Mouse (Mus musculus) stomach, postnatal 0 days (tissue): ENCODE measurements at regions not wholly inside any gene's neighbourhood (a gene's known extent, or its start where the extent isn't known, plus 50 kb on each side); places are given as distances from the start of the nearest gene placed in this dataset.

Experiments used
- ATAC-seq: fragments of 200-750 bp; cut with Nextera tagmentation; 2 replicates; pipeline ENCODE4 v1.8.0; 2017; ENCODE audit not compliant: low FRiP score, low TSS enrichment
- DNase-seq: peaks from one replicate; pipeline ENCODE4 v3.0.0-alpha.2; 2016; ENCODE audit warnings: low spot score
- H3K27ac ChIP-seq: fragments of 300-500 bp; sonication (generic); replicated peaks from 2 replicates; pipeline ENCODE4 v1.5.1; 2014; ENCODE audit warnings: mild to moderate bottlenecking, control low read depth
- H3K27me3 ChIP-seq: fragments of 300-500 bp; sonication (generic); 2 replicates; pipeline ENCODE4 v1.6.1; 2014; ENCODE audit warnings: low read length; ENCODE audit not compliant: control insufficient read depth, insufficient read depth
- H3K36me3 ChIP-seq: fragments of 300-500 bp; sonication (generic); 2 replicates; pipeline ENCODE4 v1.6.1; 2014; ENCODE audit warnings: low read length, mixed read lengths; ENCODE audit not compliant: control insufficient read depth, insufficient read depth
- H3K4me1 ChIP-seq: fragments of 300-500 bp; sonication (generic); replicated peaks from 2 replicates; pipeline ENCODE4 v1.6.1; 2014; ENCODE audit warnings: antibody characterized with exemption; ENCODE audit not compliant: control insufficient read depth, insufficient read depth
- H3K4me2 ChIP-seq: fragments of 300-500 bp; sonication (generic); replicated peaks from 2 replicates; pipeline ENCODE4 v1.6.1; 2014; ENCODE audit warnings: low read depth, mild to moderate bottlenecking, control low read depth, moderate library complexity
- H3K4me3 ChIP-seq: fragments of 300-500 bp; sonication (generic); 2 replicates; pipeline ENCODE4 v1.5.1; 2014; ENCODE audit warnings: low read depth, low read length, control low read depth
- H3K9ac ChIP-seq: fragments of 300-500 bp; sonication (generic); 2 replicates; pipeline ENCODE4 v1.6.1; 2014; ENCODE audit warnings: mild to moderate bottlenecking, low read length, control low read depth, mixed read lengths
- H3K9me3 ChIP-seq: fragments of 300-500 bp; sonication (generic); 2 replicates; pipeline ENCODE4 v1.6.1; 2016; ENCODE audit warnings: low read length; ENCODE audit not compliant: control insufficient read depth
- CTCF ChIP-seq: IDR thresholded peaks from 2 replicates; pipeline ENCODE4 v1.5.1; 2016; ENCODE audit warnings: antibody characterized with exemption, low read depth, mild to moderate bottlenecking, moderate library complexity
- EP300 ChIP-seq: optimal IDR thresholded peaks from 2 replicates; pipeline ENCODE3; 2016; ENCODE audit warnings: antibody characterized with exemption
- WGBS: fragments of 180-500 bp; shearing (Covaris S2); extraction: QIAGEN DNeasy Blood & Tissue Kit; methylation state at CpG from one replicate; pipeline ENCODE4 v1.1.7; 2014; 5-methylcytosine and 5-hydroxymethylcytosine counted together

GRCm38 (mm10) chr17:16633426-16633825 is 430.5 kb upstream of the Zfp960 start:
- H3K36me3 ChIP-seq: no peaks in the 10 kb centered on the region
- no peak for ATAC-seq
- DNase-seq: no peak
- no peaks in the 10 kb centered on the region for H3K27me3 ChIP-seq
- no peak overlapping the region for H3K4me3 ChIP-seq
- no peak for TF ChIP-seq EP300
- peak; percentile 32 for TF ChIP-seq CTCF
- no peak overlapping the region for H3K9ac ChIP-seq
- H3K27ac ChIP-seq: no peak overlapping the region
- H3K9me3 ChIP-seq: no peaks in the 10 kb centered on the region
- no peaks in the 10 kb centered on the region for H3K4me1 ChIP-seq
- no peak overlapping the region for H3K4me2 ChIP-seq

GRCm38 (mm10) chr17:16637463-16637862 is 426.4 kb upstream of the Zfp960 start:
- Histone ChIP-seq H3K27ac (no peak overlapping the region), H3K36me3 (no peaks in the 10 kb centered on the region), H3K4me2 (no peak overlapping the region), H3K4me3 (no peak overlapping the region), H3K9ac (no peak overlapping the region), H3K9me3 (no peaks in the 10 kb centered on the region), H3K4me1 (no peaks in the 10 kb centered on the region), H3K27me3 (no peaks in the 10 kb centered on the region)
- DNase-seq: no peak
- no peak for ATAC-seq
- TF ChIP-seq CTCF (no peak), EP300 (no peak)

GRCm38 (mm10) chr17:16647942-16648341 is 416.0 kb upstream of the Zfp960 start:
- H3K4me3 ChIP-seq: no peak overlapping the region
- WGBS: 88% methylated on average over 1 of the region's 1 CpGs
- no peak for TF ChIP-seq EP300
- TF ChIP-seq CTCF: no peak

GRCm38 (mm10) chr17:16665253-16665652 is 398.7 kb upstream of the Zfp960 start:
- Histone ChIP-seq H3K27ac (no peak overlapping the region), H3K36me3 (no peaks in the 10 kb centered on the region), H3K9me3 (no peaks in the 10 kb centered on the region), H3K4me2 (no peak overlapping the region), H3K4me3 (no peak overlapping the region), H3K27me3 (no peaks in the 10 kb centered on the region), H3K4me1 (no peaks in the 10 kb centered on the region), H3K9ac (no peak overlapping the region)
- TF ChIP-seq EP300 (no peak), CTCF (no peak)
- no peak for ATAC-seq
- DNase-seq: no peak

More at GRCm38 (mm10) chr17:16647942-16648341, 416.0 kb upstream of the Zfp960 start:
- Histone ChIP-seq H3K9me3 (no peaks in the 10 kb centered on the region), H3K36me3 (no peaks in the 10 kb centered on the region), H3K9ac (no peak overlapping the region), H3K27ac (no peak overlapping the region), H3K4me1 (no peaks in the 10 kb centered on the region), H3K27me3 (no peaks in the 10 kb centered on the region), H3K4me2 (no peak overlapping the region)
- DNase-seq (no peak), ATAC-seq (no peak)

- no peaks in the 10 kb centered on the region for H3K36me3 ChIP-seq
- DNase-seq (no peak), ATAC-seq (no peak)
- no peaks in the 10 kb centered on the region for H3K4me1 ChIP-seq
- H3K27ac ChIP-seq: no peak overlapping the region
- no peaks in the 10 kb centered on the region for H3K27me3 ChIP-seq
- TF ChIP-seq CTCF: peak; percentile 49
- TF ChIP-seq EP300: no peak
- H3K4me2 ChIP-seq: no peak overlapping the region
- H3K9me3 ChIP-seq: no peaks in the 10 kb centered on the region
- H3K4me3 ChIP-seq: no peak overlapping the region
- 47% methylated on average over 1 of the region's 1 CpGs for WGBS
- no peak overlapping the region for H3K9ac ChIP-seq
Observed at GRCm38 (mm10) chr17:16667606-16668005, 396.3 kb upstream of the Zfp960 start.

GRCm38 (mm10) chr17:16704199-16704598 is 359.7 kb upstream of the Zfp960 start:
- no peaks in the 10 kb centered on the region for H3K36me3 ChIP-seq
- no peak overlapping the region for H3K9ac ChIP-seq
- H3K4me3 ChIP-seq: no peak overlapping the region
- no peaks in the 10 kb centered on the region for H3K27me3 ChIP-seq
- ATAC-seq (no peak), DNase-seq (no peak)
- H3K9me3 ChIP-seq: no peaks in the 10 kb centered on the region
- no peaks in the 10 kb centered on the region for H3K4me1 ChIP-seq
- no peak overlapping the region for H3K4me2 ChIP-seq
- H3K27ac ChIP-seq: no peak overlapping the region
- TF ChIP-seq CTCF: no peak
- no peak for TF ChIP-seq EP300
